Mouse (Mus musculus) brain, embryonic 18.5 days (tissue): Measurements from ENCODE around the gene Stx1a.

Experiments used
- DNase-seq: peaks from one replicate; pipeline ENCODE4 v3.0.0-alpha.2; 2012; ENCODE audit warnings: low read depth, low spot score

The Stx1a gene

GRCm38 (mm10) chr5:135008671-135009589, 14.4 kb upstream of the Stx1a start, which contains the start of gene Abhd11:
TSS of gene Abhd11 (plus strand) at chr5:135009152.
- peak; percentile 100 for DNase-seq

GRCm38 (mm10) chr5:135009590-135010319, 13.5 kb upstream of the Stx1a start:
- DNase-seq = no peak

- DNase-seq = no peak
These were observed 13.0 kb upstream of the Stx1a start for GRCm38 (mm10) chr5:135010320-135010709.

GRCm38 (mm10) chr5:135010841-135011743, 12.2 kb upstream of the Stx1a start:
- no peak for DNase-seq

- DNase-seq = no peak
These were observed 11.3 kb upstream of the Stx1a start for GRCm38 (mm10) chr5:135011809-135012613.

GRCm38 (mm10) chr5:135012671-135013441, 10.4 kb upstream of the Stx1a start:
- no peak for DNase-seq

- DNase-seq = no peak
These were observed 7.8 kb upstream of the Stx1a start for GRCm38 (mm10) chr5:135015497-135015896.

- no peak for DNase-seq
These were observed 7.0 kb upstream of the Stx1a start for GRCm38 (mm10) chr5:135016224-135016759.

GRCm38 (mm10) chr5:135021814-135022213, 1.5 kb upstream of the Stx1a start:
- DNase-seq = no peak

- DNase-seq = no peak
These were observed 1.5 kb downstream of the Stx1a start for GRCm38 (mm10) chr5:135024665-135025224.

- DNase-seq = no peak
These were observed 2.6 kb downstream of the Stx1a start for GRCm38 (mm10) chr5:135025899-135026298.

GRCm38 (mm10) chr5:135029007-135029854, 5.9 kb downstream of the Stx1a start:
- DNase-seq = no peak

- no peak for DNase-seq
These were observed 9.3 kb downstream of the Stx1a start for GRCm38 (mm10) chr5:135032581-135032980.

- no peak for DNase-seq
These were observed 11.3 kb downstream of the Stx1a start for GRCm38 (mm10) chr5:135034593-135034992.

GRCm38 (mm10) chr5:135035608-135036359, 12.5 kb downstream of the Stx1a start:
- DNase-seq = no peak

- no peak for DNase-seq
These were observed 14.7 kb downstream of the Stx1a start for GRCm38 (mm10) chr5:135037946-135038345.

- no peak for DNase-seq
These were observed 16.3 kb downstream of the Stx1a start for GRCm38 (mm10) chr5:135039541-135039940.

GRCm38 (mm10) chr5:135040059-135040458, 16.8 kb downstream of the Stx1a start:
- no peak for DNase-seq
